Mouse (Mus musculus): ENCODE data around the gene Fyb2. TPM values are rescaled to one million over a fixed set of nuclear protein-coding genes. Genes with fewer than 3 reads are reported as not detected.

Gene Fyb2
- total RNA-seq, 1 experiment from 2014 or later = not detected

DNA sequence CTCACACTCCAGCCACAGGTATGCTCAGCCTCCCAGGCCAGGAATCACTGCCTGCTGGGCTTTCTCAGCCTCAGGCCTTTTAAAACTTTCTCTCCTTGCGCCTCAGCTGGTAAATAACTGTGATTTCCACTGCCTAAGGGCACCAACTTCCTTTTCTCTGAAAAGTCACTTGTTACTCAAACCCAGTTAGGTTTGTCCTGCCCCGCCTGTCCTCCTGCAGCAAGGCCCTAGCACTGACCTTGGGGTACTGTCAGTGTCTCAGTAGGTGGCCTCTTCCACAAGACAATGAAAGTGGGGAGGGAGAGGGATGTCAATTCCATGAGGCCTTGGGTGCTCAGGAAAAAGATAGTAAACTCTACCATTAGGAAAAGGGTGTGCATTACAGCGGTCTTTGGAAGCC, 22.2 kb downstream of the Fyb2 start:
- ATAC-seq (replicated peaks; ENCODE audit: low read depth, poor library complexity, severe bottlenecking) = no peak

DNA sequence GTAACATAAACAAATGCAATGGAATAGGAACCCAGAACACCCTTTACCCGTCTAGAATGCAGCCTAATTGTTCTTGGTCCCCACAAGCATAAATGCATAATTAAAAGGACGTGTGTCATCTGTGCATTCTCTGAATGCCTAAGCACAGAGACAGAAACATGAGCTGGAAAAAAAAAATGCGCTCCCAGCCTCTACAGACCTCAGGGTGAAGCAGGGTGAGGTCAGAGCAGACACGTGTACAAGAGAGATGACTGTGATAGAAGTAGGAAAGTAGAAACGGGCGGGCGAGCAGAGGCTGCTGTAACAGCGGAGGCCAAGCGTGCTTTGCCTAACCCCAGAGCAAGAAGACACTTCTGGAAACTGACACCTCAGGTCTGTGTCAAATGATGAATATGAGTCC, 22.8 kb downstream of the Fyb2 start:
- ATAC-seq (replicated peaks; ENCODE audit: low read depth, poor library complexity, severe bottlenecking) = no peak

DNA sequence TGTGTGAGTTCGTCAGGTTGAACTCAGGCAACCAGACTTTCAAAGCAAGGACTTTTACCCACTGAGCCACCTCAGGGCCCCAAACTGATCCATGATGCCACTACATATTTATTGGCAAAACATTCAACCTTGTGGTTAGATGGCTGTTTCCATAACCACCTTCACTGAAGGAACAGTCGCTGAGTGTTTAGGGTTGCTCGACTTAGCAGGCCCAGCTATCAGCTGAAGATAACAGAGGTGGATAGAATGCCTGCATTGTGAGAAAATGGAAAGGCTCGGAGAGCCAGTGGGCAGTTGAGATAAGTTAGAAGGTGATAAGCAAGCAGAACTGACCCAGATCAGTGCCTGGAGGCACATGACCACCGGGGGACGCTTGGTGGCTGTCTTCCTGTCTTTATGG, 26.3 kb downstream of the Fyb2 start:
- ATAC-seq (replicated peaks; ENCODE audit: low read depth, poor library complexity, severe bottlenecking) = no peak

DNA sequence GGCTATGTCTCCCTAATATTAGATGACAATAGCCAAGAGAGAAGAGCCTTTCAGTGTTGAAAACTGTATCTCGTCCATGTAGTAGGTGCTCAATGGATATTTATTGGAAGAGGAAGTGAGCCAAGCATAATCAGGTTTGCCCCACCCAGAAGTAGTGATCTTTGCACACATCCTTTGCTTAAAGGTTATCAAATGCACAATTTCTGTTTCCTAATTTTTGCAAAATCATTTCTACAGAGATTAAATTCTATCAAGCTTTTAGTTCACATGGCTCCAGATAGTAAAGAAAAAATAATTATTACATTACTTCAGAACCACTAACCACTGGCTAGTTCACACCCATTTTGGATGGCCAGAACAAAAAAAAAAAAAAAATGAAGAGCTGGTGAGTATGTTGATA, 28.6 kb downstream of the Fyb2 start:
- no peak for ATAC-seq (replicated peaks; ENCODE audit: low read depth, poor library complexity, severe bottlenecking)

DNA sequence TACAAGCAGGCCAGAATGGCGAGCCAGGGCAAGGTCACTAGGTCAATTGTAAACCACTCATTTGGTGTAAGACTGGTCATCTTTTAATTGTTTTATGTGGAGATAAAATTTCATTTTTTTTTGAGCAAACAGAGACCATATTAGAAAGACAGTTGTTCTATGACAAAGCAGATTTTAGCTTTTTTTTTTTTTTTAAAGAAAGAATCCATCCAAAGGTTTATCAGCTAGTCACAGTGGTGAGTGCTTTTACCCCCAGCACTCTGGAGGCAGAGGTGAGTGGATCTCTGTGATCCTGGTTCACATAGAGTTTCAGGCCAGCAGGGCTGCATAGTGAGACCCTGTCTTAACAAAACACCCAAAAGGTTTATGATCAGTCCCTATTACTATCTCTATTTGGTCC, 31.2 kb downstream of the Fyb2 start:
- ATAC-seq (replicated peaks; ENCODE audit: low read depth, poor library complexity, severe bottlenecking) = no peak

DNA sequence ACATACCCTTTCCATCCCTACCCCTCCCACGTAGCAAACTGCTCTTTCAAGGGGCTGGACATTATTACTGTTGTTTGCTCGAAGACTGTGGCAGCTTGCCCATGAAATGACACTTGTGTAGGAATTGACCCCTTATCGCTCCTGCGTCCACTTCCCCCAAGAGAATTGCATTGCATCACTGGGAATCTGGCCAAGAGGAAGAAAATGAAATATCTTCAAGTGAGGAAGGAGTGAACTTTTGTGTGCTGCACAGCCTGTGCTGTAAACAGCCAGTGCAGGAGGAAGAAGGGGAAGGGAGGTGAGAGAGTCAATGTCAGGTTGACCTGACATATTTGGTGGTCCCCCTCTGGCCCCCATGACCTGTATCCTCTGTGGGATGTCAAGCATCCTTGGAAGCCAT, 35.6 kb downstream of the Fyb2 start:
- ATAC-seq (replicated peaks; ENCODE audit: low read depth, poor library complexity, severe bottlenecking) = peak; percentile 82

DNA sequence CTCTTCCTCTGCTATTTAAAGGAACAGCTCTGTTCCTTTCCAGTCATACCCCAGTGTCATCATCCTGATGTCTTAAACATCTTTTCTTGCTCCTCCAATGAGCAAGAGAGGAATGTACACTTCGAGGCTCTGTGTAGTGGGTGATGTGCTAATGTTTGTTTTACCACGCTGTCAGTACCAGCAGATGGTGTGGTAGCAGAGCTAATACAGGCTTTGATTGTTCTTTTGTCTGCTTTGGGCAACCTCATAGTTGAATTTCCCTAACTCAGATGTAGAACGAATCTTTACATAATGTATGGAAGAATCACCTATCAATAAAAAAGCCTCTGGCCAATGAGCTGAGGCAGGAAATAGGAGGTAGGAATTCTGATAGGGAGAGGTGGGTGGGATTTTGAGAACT, 36.0 kb downstream of the Fyb2 start:
- no peak for ATAC-seq (replicated peaks; ENCODE audit: low read depth, poor library complexity, severe bottlenecking)

DNA sequence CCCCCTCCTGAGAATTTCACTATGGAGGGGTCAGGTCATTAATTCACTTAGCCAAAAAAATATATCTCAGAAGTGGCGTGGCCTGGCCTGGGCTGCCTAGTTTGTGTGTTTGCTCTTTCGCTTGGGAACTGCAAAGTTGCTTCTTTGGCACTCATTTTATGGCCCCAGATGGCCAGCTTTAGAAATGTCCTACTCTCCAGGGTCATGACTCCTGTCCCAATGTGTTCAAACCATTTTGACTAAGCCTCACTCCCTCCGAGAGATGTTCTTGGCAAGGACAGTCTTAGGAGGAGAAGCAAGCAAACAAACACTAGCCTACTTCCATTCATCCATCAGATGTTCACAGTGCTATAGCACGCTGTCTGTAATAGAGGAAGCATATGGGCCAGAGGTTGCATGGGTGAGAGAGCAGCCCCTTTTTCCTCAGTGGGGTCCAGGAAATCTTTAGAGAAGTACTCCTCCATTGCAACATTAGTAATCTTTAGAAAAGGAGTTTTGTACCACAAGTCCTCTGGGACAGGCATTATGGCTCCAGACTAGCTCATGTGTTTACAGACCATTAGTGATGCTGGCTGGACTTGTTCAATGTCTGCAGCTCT, 38.1 kb downstream of the Fyb2 start:
- no peak for ATAC-seq (replicated peaks; ENCODE audit: low read depth, poor library complexity, severe bottlenecking)

DNA sequence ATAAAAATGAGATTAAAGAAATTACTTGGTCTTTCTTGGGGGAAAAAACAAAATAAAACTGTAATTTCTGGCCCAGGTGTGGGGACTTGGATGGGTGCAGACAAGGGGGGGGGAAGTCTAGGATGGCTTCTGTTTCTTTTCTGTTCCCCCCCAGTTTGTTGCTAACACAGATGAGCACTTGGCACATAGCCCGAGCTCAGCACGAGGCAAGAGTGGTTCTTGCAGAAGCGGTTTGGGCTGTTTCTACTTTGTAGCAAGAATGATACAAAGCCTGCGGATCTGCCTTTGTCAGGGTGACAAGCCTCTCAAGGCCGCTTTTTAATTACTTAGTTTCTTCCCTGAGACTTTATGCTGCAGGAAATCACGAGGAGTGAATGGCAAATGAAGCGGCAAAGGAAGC, 43.4 kb downstream of the Fyb2 start:
- ATAC-seq (replicated peaks; ENCODE audit: low read depth, poor library complexity, severe bottlenecking) = no peak

DNA sequence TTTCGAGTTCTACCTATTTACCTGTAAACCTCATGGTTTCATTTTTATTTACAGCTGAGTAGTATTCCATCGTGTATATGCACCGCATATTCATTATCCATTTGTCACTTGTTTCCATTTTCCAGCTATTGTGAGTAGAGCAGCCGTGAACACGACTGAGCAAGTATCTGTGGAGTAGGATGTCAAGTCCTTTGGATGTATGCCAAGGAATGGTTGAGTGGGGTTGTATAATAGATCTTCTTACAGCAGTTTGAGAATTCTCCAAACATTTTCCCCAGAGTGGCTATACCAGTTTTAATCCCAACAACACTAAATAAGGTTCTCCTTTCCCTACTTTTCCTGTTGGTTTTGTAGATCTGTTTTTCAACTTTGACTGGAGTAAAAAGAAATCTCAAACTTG, 48.2 kb downstream of the Fyb2 start:
- no peak for ATAC-seq (replicated peaks; ENCODE audit: low read depth, poor library complexity, severe bottlenecking)

DNA sequence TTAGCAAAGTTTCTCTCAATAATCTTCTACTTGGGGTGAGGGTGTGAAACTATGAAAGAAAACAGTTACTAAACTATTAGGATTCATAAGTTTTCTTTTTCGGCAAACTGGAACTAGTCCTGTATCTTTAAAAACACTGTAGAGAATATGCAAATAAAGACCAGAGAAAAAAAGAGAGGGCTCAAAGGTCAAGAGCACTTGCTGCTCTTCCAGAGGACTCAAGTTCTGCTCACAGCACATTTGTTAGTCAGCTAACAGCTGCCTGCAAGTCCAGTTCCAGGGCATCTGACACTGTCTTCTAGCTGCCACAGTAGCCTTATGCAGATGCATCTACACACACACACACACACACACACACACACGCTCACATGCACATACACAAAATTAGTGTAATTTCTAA, 59.4 kb downstream of the Fyb2 start:
- ATAC-seq (replicated peaks; ENCODE audit: low read depth, poor library complexity, severe bottlenecking) = no peak

DNA sequence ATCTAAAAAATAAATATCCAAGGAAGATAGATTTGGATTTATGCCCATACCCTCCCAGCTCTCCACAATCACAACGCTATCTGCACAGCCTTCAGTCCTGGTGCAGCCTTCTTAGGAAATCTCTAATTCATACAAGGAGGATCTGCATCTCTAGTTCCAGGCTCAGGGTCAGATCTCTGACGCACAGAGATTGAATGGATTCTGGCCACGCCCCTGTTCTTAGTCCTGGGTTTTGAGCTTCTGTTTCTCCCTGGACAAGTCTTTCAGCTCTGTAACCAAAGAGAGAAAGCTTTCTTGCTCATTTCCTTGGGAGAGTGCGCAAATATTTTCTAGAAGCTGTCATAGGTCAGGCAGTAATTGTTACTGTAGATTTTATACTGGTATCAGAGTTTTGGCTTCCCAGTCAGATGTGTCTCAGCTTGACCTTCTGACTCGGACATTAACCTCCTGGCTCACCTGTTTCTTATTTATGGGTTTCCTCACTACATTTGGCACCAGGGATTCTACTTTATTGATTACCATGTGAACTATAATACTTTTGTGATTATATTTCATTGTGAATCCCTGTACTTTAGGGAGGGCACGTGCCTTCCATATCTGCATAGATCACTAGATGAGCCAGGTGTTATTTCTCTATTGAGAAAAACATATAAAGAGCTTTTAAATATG, 62.0 kb downstream of the Fyb2 start:
- no peak for ATAC-seq (replicated peaks; ENCODE audit: low read depth, poor library complexity, severe bottlenecking)

DNA sequence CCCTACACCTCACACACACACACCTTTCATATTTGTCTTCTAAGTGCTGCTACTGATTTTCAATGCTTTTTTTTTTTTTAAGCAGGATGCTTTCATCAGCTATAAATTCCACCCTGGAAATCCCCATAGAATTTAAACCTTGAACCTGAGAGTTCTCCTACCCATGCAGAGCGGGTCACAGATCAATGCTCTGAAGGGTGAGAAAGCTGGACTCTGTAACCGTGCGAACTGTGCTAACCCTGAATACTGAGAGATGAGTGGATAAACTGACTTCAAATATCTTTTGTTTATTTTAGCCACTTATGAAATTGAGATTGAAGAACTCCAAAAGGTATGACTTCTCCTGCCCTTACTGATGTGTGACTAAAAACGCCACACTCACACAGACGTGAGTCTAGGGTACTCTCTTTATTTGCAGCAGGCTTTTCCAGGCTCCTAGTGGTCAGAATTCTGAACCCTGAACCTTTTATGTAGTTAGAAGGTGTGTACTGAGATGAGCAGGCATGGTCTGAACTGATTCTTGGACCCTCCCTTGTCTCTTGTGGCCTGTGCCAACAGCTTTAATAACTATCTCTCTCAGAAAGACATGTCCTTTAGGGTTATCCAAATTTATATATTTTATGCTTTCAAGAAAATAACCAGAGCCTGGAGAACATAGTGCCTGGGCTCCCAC, 72.8 kb downstream of the Fyb2 start:
- no peak for ATAC-seq (replicated peaks; ENCODE audit: low read depth, poor library complexity, severe bottlenecking)

DNA sequence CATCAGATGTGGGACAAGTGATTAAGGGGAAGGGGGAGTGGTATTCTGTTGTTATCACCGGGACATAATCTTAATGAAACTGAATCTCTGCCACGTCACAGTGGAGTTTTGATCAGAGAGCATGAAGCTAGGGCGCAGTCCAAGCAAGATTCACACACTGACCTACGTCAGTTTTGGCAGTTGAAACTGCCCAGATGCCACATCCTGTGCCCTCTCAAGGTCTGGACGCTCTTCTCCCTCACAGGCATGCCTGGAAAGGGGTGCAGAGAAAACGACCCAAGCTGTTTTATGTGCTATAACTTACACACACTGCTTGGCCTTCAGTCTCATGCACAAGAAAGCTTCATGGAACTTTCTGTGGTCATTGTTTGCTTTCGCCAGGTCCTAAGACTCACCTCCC, 74.4 kb downstream of the Fyb2 start:
- ATAC-seq (replicated peaks; ENCODE audit: low read depth, poor library complexity, severe bottlenecking) = peak; percentile 54

DNA sequence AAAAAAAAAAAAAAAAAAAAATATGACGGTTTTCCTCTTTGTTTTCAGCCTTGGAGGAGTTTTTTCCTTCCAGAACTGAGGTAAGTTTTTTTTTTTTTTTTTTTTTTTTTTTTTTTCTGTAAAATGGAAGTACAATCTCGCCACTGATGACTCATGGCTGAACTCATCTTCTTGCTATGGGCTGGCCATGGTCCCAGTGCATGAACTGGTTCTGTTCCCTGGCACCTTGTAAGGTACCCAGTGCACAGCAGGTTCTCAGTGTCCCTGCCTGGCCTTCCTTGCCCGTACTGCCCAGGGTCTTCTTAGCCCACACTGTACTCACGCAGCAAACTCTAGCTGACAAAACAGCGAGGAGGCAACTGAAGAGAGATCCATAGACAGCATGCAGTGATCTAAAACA, 74.8 kb downstream of the Fyb2 start:
- no peak for ATAC-seq (replicated peaks; ENCODE audit: low read depth, poor library complexity, severe bottlenecking)

DNA sequence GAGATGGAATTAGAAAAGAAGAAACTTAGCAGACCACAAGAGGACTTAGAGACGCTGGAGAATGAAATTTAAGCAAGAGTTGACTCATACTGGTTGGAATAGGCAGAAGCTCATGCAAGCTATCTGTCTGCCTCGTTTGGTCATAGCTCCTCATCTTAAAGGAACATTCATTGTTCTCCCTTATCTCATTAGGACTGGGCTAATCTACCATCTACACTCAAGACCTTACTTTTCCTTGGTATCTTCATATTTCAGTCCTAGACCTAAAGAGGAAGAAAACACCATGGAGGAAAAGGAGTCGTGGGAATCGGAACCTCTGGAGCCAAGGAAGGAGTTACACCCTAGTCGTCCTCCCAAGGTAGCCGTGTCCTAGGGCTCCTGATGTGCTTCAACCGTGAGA, 75.5 kb downstream of the Fyb2 start:
- no peak for ATAC-seq (replicated peaks; ENCODE audit: low read depth, poor library complexity, severe bottlenecking)

DNA sequence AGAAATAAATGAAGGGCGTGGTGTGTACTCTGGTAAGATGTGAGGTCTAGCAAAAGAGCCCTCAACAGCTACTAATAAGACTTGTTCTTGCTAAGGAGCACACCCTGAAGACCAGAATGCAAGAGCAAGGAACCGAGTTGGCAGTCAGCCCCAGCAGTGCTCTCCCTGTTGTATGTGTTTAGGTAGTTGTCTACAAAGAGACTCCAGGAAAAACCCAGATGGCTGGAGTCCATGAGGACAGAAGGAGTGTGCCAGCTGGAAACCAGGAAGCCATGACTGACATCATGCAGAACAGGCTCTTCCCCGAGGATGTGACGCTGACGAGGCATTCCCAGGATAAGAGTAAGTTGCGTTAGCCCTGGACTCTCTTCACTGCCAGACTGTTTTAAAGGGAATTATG, 76.8 kb downstream of the Fyb2 start:
- ATAC-seq (replicated peaks; ENCODE audit: low read depth, poor library complexity, severe bottlenecking) = no peak

DNA sequence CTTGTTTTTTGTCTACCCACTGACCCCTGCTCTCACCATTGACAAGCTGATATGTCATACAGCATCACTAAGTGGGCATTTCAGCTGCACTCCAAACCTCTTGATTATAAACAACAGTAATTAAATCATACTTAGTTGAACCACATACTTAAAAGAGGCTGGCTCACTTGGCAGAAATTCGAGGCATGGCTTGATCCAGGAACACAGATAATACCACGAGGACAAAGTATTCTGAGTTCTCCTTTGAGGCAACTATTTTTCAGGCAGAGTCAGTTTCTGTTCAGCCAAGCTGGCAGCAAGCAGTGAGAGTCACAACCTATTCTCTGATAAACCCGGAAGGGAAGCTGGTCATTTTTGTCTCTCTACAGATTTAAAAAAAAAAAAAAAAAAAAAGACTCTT, 77.4 kb downstream of the Fyb2 start:
- no peak for ATAC-seq (replicated peaks; ENCODE audit: low read depth, poor library complexity, severe bottlenecking)

DNA sequence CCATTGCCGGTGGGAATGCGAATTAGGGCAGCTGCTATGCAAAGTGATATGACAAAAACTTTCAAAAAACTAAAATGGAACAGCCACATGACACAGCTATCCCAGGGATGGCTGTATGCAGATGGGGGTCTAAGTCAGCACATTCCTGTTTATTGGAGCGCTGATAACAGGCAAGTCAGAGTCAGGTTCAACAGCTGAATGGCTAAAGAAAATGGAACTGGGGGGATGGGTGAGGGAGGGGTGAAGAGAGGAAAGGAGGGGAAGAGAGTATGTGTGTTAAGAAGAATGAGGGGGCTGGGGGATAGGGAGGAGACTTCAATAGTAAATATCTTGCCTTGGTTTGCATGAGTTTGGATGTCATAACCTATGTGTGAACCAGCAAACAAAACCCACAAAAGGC, 79.0 kb downstream of the Fyb2 start:
- ATAC-seq (replicated peaks; ENCODE audit: low read depth, poor library complexity, severe bottlenecking) = no peak

DNA sequence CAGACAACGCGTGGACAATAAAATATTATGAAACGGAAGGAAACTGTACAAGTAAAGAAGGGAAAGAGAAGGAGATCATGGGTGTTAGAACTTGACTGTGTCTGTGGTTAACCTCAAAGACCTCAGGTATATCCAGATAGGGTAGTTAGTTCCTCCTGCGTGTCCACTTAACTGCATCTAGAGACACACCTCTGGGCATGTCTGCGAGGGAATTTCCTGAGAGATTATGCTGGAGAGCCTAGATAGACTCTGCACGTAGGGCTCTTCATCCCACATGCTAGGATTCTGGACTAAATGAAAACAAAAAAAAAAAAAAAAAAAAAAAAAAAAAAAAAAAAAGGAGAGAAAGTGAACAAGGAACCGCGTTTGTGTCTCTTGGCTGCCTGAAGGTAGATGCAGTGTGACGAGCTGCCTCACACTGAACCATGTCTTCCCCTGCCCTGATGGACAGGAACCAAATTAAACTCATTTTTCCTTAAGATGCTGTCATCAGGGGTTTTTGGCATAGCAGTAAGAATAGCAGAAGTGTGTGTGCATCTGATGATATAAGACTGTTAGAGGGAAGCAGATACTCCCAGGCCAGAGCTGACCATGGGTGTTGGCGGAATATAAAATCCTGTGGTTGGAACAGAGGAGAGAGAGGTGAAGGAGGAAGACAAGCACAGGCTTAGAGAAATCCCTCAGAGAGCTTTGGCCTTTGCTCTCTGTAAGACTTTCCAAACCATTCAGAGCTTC, 80.1 kb downstream of the Fyb2 start:
- peak; percentile 76 for ATAC-seq (replicated peaks; ENCODE audit: low read depth, poor library complexity, severe bottlenecking)

DNA sequence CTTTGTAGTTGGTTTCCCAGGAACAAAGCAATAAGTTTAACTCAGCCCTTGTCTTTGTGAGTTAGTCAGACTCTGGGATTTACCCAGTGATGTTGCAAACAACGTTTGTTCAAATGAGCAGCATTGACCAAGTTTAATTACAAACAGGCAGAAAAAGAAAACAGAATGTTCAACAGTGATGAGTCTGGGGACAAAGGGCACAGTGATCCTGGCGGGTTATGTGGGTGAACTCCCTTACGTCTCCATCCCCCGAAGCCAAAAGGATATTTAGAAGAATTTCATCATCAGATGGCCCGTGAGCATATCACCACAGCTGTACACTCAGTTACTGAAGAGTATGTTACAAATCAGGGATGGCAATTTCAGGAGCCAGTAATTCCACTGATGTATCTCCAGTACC, 86.4 kb downstream of the Fyb2 start:
- no peak for ATAC-seq (replicated peaks; ENCODE audit: low read depth, poor library complexity, severe bottlenecking)
